Mouse (Mus musculus): ENCODE results near the gene Fasl.

Fasl gene

DNA sequence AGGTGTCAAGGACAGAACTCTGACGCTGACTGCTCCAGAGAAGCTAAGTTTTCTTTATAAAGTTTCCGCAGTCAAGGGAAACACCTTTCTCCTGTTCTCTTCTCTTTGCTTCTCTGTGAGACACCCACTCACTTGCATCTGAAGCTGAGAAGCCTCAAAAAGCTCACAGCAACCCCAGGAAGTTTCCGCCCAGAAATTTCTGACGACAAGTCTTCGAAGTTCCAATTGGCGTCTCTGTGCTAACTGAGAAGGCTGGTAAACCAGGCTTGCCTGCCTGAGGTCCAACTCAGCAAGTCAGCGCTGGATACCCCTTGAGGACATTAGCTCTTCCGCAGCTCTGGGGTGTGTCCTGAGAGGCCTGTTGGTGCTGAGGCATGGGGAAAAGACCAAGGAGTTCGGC is at the start of gene Fasl:
Gene Fasl, minus strand, starts transcription at position 157 of the 400 bp plus-strand sequence.
- peak; percentile 86 for DNase-seq (ENCODE audit: low read depth, low spot score)

DNA sequence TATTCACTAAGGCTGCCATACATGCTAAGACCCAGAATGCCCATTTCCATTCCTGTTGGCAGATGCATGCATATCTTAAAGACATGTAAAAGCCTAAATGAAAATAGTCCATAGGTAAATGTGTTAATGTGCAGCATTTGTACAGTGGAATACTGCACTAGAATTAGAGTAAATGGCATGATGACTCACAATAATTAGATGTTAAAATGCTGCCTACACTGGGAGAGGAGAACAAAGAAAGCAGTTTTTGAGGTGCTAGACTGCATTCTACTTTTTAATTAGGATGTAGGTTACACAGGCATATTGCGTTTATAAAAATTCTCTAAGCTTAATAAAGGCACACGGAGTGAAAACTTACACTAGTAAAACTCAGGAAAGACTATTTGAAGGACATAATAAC is 38.4 kb upstream of the Fasl start:
- DNase-seq (ENCODE audit: low read depth, low spot score): no peak

DNA sequence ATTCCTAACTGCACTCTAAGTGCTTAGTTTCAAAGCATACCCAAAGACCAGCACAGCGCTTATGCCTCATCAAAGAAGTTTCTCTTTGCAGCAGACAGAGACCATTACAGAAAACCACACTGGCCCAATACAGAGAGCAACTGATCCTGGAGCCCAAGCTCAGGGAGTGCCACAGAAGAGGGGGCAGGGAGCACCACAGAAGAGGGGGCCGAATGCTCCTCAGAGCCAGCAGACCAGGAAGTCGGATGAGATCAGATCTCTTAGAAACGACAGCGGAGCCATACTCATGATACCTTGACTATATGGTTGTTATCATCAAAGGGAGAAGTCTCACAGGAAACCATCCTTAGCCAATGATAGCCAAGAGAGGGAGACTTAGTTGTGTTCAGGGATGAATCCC is 21.1 kb upstream of the Fasl start:
- peak; percentile 62 for DNase-seq (ENCODE audit: low read depth, low spot score)

DNA sequence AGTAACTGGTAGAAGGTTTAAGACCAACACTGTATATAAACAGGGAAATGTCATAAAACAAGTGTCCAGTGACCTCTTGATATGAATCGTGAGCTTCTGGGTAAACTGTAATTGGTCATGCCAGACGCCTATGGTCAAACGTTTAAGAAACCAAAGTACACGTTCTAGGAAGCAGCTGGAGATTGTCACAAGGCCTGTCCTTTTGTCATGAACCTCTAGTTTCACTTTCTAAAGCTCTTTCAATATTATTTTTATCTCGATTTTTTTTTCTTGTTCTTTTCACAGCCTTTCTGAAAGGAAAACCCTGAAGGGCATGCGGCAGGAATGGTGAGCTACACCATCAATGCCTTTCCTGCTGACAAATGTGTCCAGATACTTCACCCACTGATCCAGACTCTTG is 20.7 kb upstream of the Fasl start:
- no peak for DNase-seq (ENCODE audit: low read depth, low spot score)

DNA sequence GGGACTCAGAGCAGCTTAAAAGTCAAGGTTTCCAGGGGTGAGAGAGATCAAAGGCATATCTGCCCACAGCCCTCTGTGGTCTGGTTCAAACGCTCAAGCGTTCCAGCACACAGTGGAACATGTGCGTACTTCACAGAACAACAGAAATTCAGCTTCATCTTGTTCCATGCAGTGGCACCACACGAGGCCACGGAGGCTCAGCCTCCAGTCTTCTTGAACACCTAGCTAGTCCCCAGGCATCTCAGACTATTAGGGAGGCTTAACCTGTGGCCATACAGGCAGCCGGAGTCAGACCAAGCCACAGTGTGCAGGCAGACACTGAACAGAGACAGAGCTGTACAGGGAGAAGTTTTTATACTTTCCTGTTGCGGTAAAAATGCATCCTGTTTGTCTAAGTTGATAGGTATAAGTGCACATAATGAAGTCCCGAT is 16.3 kb upstream of the Fasl start:
- peak; percentile 77 for DNase-seq (ENCODE audit: low read depth, low spot score)

DNA sequence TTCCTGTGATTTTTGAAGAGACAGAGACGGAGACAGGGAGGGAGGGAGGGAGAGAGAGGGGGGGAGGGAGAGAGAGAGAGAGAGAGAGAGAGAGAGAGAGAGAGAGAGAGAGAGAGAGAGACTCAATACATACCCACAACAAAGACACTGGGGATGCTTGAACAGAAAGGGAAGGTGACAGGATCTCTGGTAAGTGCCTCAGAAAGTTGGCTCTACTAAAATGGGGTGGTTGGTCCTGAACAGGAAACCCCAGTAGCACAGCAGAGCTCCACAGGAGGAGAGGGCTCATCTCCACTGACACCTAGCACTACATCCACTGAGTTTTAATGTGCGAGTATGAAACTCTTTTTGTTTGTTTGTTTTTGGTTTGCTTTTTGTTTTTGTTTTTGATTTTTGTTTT is 13.0 kb upstream of the Fasl start:
- DNase-seq (ENCODE audit: low read depth, low spot score): peak; percentile 37

DNA sequence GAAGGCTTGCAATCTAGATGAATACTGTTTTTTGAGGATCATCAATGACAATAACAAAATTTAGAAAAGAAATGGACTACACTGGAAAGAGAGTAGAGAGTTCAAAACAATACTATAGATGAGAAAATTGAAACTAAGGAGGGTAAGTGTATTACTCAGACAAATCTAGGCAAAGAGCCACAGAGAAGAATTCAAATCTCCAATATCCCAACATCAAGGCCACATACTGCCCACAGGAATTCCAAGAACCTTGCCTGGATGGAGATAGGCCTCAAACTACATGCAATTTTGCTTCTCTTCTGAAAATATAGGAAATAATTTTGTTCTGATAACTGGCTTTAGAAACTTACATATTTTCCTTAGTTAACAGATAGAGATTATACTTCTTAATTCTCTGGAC is 12.0 kb upstream of the Fasl start:
- DNase-seq (ENCODE audit: low read depth, low spot score): no peak

DNA sequence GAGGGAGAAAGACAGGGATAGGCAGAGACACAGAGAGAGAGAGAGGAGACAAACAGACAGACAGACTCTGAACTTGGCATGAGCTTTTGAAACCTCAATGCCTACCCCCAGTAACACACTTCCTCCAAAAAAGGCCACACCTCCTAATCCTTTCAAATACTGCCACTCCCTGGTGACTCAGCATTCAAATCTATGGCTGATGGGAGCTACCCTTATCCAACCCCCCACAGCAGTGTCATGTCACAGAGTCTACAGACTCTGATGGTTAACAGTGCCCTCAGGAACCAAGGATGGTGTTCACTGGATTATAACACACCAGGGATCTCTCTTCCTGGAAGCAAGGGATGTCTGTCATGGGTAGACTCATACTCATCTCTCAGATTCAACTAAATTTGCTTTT is 11.5 kb upstream of the Fasl start:
- no peak for DNase-seq (ENCODE audit: low read depth, low spot score)

DNA sequence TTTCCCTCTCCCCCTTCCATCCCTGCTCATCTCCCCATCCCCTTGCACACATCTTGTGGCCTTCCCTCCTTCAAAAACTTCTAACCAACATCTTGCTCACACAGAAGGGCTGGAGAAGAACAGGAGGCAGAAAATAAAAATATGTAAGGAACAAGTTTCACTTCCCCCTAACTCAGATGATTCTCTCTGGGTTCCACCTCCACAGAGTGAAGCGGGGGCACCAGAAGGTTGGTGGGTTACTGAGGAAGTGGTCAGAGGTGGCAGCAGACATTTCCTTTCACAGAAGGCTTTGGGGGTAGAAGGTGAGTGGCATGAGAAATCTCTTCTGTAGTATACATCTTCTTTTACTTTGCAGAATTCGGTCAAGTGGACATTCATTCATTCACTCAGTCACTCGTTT is 10.6 kb upstream of the Fasl start:
- DNase-seq (ENCODE audit: low read depth, low spot score): no peak

DNA sequence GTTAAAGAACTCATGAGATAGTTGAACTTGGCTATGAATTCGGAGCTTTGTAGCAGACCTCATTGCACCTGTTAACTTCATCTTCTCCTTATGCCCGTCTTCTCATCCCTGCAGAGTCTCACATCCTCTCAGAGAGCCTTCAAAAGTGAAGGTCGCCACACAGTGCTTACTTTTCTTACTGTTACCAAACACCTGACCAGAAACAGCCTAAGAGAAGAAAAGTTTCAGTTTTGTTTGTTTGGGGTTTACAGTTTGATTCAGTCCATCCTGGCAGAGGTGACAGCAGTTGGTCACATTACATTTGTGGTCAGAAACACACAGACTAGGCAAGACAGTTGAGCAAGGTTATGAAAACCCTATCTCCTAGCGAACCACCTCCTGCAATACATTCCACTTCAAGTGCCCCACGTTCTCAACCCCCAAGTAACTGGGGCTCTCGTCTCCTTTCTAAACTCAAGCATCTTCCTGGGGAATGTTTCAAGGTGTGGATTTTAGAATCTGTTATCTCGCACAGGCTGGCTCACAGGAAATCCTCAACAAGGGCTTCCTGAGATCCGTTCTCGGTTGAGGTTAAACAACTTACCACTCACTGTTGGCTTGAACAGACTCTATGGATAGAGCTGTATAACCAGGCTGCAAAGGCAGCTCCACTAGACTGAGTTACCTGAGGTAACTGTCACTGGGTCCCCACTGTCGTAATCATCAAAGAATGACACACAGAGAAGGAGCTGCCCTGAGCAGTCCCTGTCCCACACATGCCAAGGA is 6.3 kb upstream of the Fasl start:
- DNase-seq (ENCODE audit: low read depth, low spot score): peak; percentile 48

DNA sequence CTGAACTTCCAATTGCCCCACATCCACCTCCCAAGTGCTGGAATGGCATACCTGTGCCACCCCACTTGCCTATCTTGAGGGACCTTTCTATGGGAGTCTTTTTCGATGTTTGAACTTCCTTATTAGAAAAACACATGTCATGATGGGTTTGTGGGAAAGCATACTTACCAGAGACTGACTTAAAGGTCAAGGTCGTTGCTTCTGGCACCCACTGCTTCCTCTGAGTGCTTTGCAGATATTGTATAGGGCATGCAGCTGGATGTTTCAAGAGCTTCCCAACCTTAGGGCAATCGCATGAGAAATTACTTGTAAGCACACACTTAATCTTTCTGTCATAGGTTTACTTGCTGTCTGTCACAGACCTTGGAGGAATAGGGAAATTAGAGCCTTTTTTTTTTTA is 5.0 kb upstream of the Fasl start:
- no peak for DNase-seq (ENCODE audit: low read depth, low spot score)

DNA sequence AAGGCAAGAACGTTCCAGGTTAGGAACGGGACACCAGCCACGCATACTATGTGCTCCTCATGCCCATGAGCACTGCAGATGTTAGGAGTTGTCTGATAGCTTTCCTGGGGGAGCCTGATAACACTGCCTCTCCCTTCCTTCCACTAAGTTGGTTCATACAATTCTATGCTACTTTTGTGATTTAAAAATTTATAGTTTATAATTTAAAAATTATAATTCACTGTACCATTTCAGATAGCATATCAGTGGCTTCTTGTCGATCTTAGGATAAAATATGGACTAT is 4.3 kb upstream of the Fasl start:
- no peak for DNase-seq (ENCODE audit: low read depth, low spot score)

DNA sequence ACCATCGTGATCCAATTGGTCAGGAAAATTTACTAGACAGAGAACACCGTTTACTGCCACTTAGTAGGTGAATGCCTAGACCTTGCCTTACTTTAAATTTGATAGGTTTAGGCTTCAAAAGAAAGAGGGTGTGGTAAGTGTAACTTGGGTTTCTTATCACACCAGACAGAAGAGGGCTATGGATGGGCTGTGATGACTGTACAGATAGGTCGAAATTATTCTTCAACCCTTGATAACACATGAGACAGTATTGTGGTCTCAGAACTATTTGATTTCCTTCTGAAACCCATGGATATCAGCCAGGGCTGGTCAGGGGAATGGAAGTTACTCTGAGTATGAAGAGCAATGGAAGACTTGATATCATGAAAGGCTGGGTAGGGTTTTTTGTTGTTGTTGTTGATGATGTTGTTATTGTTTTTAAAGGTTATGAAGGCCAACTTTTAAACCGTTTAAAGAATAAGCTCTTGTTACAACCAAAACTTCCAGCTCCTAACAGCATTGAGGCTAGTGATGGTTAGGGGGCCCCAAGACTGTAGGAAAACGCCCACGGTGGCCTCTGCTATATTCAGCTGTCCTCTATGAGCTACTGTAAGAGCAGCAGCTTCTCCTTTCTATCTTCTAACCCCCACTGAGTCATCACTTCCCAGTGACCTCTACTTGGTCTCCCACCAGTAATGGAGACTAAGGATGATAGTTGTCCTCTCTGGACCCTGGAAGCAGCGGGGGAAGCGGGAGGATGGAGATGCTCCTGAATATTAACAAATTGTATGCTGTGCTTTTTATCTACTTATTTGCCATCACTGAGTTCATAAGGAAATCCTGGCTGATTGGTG is 3.8 kb upstream of the Fasl start:
- DNase-seq (ENCODE audit: low read depth, low spot score): no peak

DNA sequence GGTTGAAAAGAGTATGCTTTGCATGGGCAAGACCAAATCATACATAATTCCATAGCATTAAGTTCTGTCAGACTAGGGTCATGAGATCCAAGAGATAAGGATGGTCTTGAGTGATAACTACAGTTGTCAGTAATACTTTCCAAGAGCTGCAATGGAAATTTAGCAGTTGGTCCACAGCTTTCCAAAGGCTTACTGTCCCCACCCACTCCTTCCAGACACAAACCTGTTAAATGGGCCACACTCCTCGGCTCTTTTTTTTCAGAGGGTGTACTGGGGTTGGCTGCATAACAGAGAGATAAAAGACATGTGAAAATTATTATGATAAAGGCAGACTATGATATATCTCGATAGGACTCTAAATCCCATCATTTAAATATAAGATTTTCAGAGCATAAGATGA is 5.6 kb downstream of the Fasl start:
- DNase-seq (ENCODE audit: low read depth, low spot score): no peak

DNA sequence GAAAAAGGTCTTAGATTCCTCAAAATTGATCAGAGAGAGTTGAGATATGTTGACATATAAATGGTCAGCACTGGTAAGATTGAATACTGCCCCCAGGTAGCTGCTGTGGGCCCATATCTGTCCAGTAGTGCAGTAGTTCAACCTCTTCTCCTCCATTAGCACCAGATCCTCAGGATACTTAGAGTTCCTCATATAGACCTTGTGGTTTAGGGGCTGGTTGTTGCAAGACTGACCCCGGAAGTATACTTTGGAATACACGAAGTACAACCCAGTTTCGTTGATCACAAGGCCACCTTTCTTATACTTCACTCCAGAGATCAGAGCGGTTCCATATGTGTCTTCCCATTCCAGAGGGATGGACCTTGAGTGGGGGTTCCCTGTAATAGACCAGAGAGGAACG is 6.7 kb downstream of the Fasl start:
- DNase-seq (ENCODE audit: low read depth, low spot score): no peak

DNA sequence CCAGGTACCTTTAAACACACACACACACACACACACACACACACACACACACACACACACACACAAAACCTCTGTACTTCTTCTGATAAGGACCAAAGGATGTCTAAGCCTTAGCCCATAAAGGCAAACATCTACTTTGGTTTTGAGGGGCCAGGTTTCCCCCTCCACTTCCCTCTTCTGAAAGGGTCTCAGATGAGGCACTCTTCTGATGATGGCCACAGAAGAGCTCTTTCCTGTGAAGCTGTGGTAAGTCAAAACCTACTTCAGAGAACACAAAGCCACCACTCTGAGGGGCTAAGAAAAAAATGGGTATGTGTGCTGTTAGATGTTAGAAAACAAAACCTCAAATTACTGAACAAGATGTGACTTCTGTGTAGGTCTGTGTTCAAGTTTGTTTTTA is 9.2 kb downstream of the Fasl start:
- DNase-seq (ENCODE audit: low read depth, low spot score): peak; percentile 52

DNA sequence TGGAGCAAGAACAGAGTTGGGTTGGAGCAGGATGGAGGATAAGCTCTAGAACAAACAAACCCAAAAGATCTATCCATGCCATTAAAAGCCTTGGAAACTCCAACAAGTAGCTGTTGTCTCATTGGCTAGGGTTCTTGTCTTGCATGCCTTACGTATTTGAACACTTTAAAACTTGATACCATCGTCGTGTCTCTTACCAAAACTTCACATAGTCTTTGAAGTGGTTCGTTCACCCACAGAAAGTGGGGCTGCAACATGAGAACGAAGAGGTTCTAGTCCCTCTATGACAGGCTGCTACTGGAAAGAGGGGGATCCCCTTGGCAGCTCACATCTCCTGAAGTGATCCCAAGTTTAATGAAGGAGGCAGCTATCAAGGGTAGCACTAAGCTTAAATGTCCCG is 13.1 kb downstream of the Fasl start:
- DNase-seq (ENCODE audit: low read depth, low spot score): peak; percentile 67

DNA sequence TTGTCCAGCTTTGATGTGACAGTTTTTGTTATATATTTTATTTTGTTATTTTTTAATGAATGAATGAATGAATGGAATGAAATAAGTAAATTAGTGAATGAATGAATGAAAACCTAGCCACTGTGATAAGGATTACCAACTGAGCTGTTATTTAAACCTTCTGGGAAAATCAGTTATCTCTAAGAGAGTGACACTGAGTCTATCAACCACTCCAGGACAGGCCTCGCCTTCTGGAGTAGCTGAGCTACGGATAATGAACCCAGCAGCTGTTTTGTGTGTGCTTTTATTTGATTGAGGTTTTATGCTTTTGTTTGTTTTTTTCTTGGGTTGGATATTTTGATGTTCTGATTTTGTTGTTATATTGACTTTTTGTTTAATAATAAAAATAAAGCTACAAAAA is 17.0 kb downstream of the Fasl start:
- DNase-seq (ENCODE audit: low read depth, low spot score): no peak

DNA sequence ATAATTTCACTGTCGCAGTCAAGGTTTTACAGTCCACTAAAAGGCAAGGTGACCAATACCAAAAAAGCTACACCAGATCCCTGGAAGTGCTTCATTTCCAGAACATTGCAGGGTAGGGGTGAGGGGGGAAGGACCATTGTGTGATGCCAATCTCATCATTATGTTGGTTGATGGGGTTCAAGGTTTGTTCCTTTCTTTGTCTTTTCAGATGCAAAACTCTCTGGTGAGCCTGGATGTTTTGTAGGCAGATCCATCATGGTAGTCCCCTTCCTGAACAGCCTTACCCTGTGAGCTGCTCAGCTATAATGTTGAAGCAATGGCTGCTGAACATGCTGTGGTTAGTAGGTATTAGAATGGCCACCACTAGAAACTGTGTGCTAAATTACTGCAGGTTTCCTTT is 19.0 kb downstream of the Fasl start:
- DNase-seq (ENCODE audit: low read depth, low spot score): no peak

DNA sequence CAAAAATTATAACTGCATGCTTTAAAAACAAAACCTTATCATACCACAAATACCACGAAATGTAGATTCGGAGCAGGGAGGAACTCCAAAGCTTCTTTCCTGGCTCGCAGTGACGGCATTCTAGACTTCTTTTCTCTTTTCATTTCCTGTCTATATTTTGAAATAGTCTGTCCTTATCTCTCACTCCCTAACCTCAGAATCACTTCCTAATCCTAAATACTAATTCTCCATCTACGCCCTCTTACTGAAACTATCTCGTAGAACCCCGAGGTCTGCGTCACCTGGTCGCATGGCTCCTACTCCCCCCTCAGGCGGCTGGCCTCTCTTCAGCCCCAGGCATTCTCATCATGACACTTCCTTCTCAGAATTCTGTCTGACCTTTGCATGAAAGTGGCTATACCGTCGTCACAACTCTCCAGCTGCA is 21.2 kb downstream of the Fasl start:
- peak; percentile 81 for DNase-seq (ENCODE audit: low read depth, low spot score)

DNA sequence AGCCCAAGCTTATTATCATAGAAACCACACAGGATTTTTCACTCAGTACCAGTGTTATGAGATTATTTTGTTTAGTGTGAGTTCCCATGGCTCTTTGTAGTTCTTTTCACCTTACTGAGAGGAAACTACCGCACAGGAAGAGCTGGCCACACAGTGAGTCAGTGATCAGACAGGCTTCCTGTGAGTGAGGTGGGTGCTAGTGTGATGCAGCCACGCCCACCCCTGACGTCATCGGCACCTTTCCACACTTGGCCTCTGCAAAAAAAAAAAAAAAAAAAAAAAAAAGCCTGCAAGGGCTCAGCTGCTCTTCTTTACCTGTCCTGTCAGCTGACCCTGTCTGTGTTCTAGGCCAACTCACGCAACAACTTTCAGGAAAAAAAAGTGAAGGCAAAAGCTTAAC is 21.6 kb downstream of the Fasl start:
- DNase-seq (ENCODE audit: low read depth, low spot score): peak; percentile 98

DNA sequence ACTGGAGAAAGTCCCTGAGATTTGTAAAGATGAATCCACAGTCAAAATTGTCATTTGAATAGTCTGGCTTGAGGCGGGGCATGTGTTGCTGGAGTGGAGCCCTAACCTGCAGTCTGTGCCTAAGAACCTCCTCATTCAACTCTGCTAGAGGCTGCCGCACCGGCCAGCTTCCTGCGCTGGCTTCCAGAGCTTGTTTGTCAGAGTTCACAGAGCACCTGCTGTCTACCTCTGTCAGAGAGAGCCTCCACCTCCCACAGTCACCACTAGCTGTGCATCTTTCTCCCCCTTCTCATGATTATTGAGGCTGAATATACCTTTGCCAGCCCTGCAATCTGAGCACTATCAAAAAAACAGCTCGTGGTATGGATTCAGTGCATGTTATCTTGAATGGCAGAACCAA is 22.4 kb downstream of the Fasl start:
- DNase-seq (ENCODE audit: low read depth, low spot score): peak; percentile 85

DNA sequence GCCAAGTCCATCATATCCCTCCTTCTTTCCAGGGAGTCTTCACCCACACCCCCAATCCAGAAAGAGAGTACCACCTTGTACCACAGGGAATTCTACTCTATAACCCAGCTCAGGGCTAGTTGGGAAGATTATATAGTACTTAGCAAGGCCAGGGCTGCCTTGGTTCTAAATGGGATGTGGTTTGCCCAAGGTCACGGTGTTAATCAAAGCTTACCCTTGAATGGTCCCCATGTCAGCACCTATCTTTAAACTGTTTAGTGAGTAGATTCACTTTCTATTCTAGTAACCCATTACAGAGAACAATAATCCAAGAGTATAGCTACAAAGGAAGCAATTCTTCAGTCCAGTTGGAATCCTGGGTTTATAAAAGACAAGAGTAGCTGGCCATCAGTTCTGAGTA is 23.3 kb downstream of the Fasl start:
- no peak for DNase-seq (ENCODE audit: low read depth, low spot score)
